Mouse (Mus musculus) kidney, embryonic 16.5 days (tissue): ENCODE measurements around the gene Gm20388. TPM values are rescaled to one million over a fixed set of nuclear protein-coding genes. Genes with fewer than 3 reads are reported as not detected.

ENCODE experiments used
- ATAC-seq: fragments of 200-750 bp; cut with Nextera tagmentation; 2 replicates; pipeline ENCODE4 v1.8.0; 2017; ENCODE audit warnings: moderate TSS enrichment; ENCODE audit not compliant: low FRiP score, low TSS enrichment
- H3K27ac ChIP-seq: fragments of 300-500 bp; sonication (generic); 2 replicates; pipeline ENCODE4 v1.5.1; 2014; ENCODE audit warnings: low read length
- H3K27me3 ChIP-seq: fragments of 300-500 bp; sonication (generic); 2 replicates; pipeline ENCODE4 v1.6.1; 2014; ENCODE audit warnings: low read length, control low read depth, mixed read lengths; ENCODE audit not compliant: insufficient read depth
- H3K36me3 ChIP-seq: fragments of 300-500 bp; sonication (generic); 2 replicates; pipeline ENCODE4 v1.6.1; 2014; ENCODE audit warnings: low read length, control low read depth, mixed read lengths; ENCODE audit not compliant: insufficient read depth
- H3K4me1 ChIP-seq: fragments of 300-500 bp; sonication (generic); 2 replicates; pipeline ENCODE4 v1.6.1; 2014; ENCODE audit warnings: low read length, control low read depth, mixed read lengths; ENCODE audit not compliant: insufficient read depth
- H3K4me2 ChIP-seq: fragments of 300-500 bp; sonication (generic); replicated peaks from 2 replicates; pipeline ENCODE4 v1.6.1; 2014; ENCODE audit warnings: low read depth, low read length
- H3K4me3 ChIP-seq: fragments of 300-500 bp; sonication (generic); 2 replicates; pipeline ENCODE4 v1.5.1; 2014; ENCODE audit warnings: mild to moderate bottlenecking, low read length
- H3K9ac ChIP-seq: fragments of 300-500 bp; sonication (generic); replicated peaks from 2 replicates; pipeline ENCODE4 v1.6.1; 2014; ENCODE audit warnings: low read length
- H3K9me3 ChIP-seq: fragments of 300-500 bp; sonication (generic); 2 replicates; pipeline ENCODE4 v1.6.1; 2016; ENCODE audit warnings: low read length, control low read depth
- WGBS: fragments of 180-500 bp; shearing (Covaris S2); extraction: QIAGEN DNeasy Blood & Tissue Kit; methylation state at CpG from one replicate; pipeline ENCODE4 v1.1.7; 2014; 5-methylcytosine and 5-hydroxymethylcytosine counted together
- polyA plus RNA-seq: library from polyadenylated mRNA; unstranded; fragments of >200 nt; fragmentation: Nextera tagmentation; extraction: Ambion mirVana; gene quantifications from 2 replicates; pipeline ENCODE4 v1.2.1, GENCODE M21; 2015

The Gm20388 gene
- polyA plus RNA-seq, 1 experiment from 2014 or later = 7.7 TPM

DNA sequence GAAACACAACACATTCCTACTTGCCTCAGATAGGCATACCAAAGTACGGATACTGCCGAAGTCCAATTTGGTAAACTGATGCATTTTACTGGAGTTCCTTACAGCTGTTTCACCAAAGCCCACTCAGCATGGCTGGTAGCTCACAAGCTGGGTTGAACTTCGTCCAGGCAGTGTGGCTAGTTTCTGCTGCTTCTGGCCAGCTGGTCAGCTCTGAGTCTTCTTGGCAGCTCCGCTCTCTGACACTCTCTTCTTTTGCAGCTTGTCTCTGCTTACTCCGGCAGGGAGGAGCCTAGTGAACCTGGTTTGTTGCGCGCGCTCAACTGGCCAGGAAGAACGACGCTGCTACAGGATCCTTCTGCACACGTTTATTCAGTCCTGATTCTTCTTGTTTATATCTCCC lies 3725.0 kb downstream of the Gm20388 start:
- Histone ChIP-seq H3K27ac (no peak overlapping the region), H3K9me3 (no peaks in the 10 kb centered on the region), H3K4me1 (0 out of 2 replicates have a peak, but pooled peaks cover 5% of the 10 kb centered on the region), H3K27me3 (no peaks in the 10 kb centered on the region), H3K36me3 (no peaks in the 10 kb centered on the region), H3K9ac (no peak overlapping the region), H3K4me3 (no peak overlapping the region), H3K4me2 (no peak overlapping the region)
- 72% methylated on average over 11 of the region's 11 CpGs for WGBS
- ATAC-seq = no peak

GRCm38 (mm10) chr8:123643330-123644051 lies 3732.8 kb downstream of the Gm20388 start:
- H3K4me1 ChIP-seq = peaks cover 8% of the 10 kb centered on the region; the same call in 1 of the 2 replicates
- 13% methylated on average over 25 of the region's 25 CpGs for WGBS
- peak overlapping the region; percentile 50 for H3K4me2 ChIP-seq
- no peaks in the 10 kb centered on the region for H3K9me3 ChIP-seq
- no peak for ATAC-seq
- no peak overlapping the region for H3K27ac ChIP-seq
- peak overlapping the region; percentile 29 for H3K4me3 ChIP-seq
- H3K9ac ChIP-seq = peak overlapping the region; percentile 28; the same call in 1 of the 2 replicates
- H3K36me3 ChIP-seq = no peaks in the 10 kb centered on the region
- H3K27me3 ChIP-seq = peaks cover 4% of the 10 kb centered on the region; the same call in 1 of the 2 replicates

DNA sequence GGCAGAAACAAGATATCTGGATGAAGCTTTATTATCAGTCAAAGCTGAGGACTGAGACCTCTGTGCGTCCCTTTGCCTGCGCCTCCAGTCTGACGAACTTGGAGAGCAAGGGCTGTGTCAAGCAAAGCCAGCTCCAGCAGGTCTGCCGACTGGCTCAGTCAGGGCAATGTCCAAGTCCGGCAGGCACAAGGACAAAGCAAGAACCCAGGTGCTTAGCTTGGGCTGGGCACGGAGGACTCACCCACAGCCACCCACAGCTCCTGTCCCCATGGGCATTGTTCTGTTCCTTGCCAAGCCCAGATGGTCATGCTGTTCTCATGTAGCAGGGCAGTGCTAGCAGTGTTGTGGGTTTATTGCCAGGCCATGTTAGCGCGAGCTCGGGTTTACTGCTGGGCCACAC lies 3734.6 kb downstream of the Gm20388 start:
- Histone ChIP-seq H3K27me3 (peaks cover 4% of the 10 kb centered on the region; the same call in 1 of the 2 replicates), H3K4me1 (peaks cover 8% of the 10 kb centered on the region; the same call in 1 of the 2 replicates), H3K9ac (no peak overlapping the region), H3K27ac (no peak overlapping the region), H3K9me3 (no peaks in the 10 kb centered on the region), H3K4me3 (no peak overlapping the region), H3K4me2 (no peak overlapping the region), H3K36me3 (no peaks in the 10 kb centered on the region)
- WGBS = 58% methylated on average over 9 of the region's 9 CpGs
- ATAC-seq = no peak

- Histone ChIP-seq H3K4me3 (no peak overlapping the region), H3K27ac (peak overlapping the region; percentile 25; the same call in 1 of the 2 replicates), H3K9me3 (no peaks in the 10 kb centered on the region), H3K9ac (no peak overlapping the region), H3K4me1 (peaks cover 21% of the 10 kb centered on the region), H3K27me3 (no peaks in the 10 kb centered on the region; the same call in 1 of the 2 replicates), H3K36me3 (no peaks in the 10 kb centered on the region), H3K4me2 (no peak overlapping the region)
- ATAC-seq = 0 out of 2 replicates have a peak, but pooled peaks have one; percentile 23
- WGBS = 52% methylated on average over 17 of the region's 17 CpGs
These were observed 3737.9 kb downstream of the Gm20388 start for GRCm38 (mm10) chr8:123648245-123649170.

- peaks cover 18% of the 10 kb centered on the region for H3K4me1 ChIP-seq
- no peaks in the 10 kb centered on the region for H3K27me3 ChIP-seq
- H3K9me3 ChIP-seq = no peaks in the 10 kb centered on the region
- whole genome bisulfite sequencing = 78% methylated on average over 12 of the region's 12 CpGs
- no peak overlapping the region for H3K27ac ChIP-seq
- H3K9ac ChIP-seq = no peak overlapping the region
- no peak for ATAC-seq
- no peaks in the 10 kb centered on the region for H3K36me3 ChIP-seq
- H3K4me2 ChIP-seq = no peak overlapping the region
- H3K4me3 ChIP-seq = no peak overlapping the region
These were observed 3738.8 kb downstream of the Gm20388 start for GRCm38 (mm10) chr8:123649483-123649882.

GRCm38 (mm10) chr8:123651390-123652098 lies 3740.9 kb downstream of the Gm20388 start:
- WGBS = 69% methylated on average over 5 of the region's 5 CpGs
- Histone ChIP-seq H3K36me3 (peaks cover 4% of the 10 kb centered on the region; the same call in 1 of the 2 replicates), H3K4me2 (no peak overlapping the region), H3K9ac (no peak overlapping the region), H3K4me1 (peaks cover 35% of the 10 kb centered on the region), H3K27ac (peak overlapping the region; percentile 46; the same call in 1 of the 2 replicates), H3K9me3 (no peaks in the 10 kb centered on the region), H3K4me3 (no peak overlapping the region), H3K27me3 (no peaks in the 10 kb centered on the region)
- ATAC-seq = no peak

DNA sequence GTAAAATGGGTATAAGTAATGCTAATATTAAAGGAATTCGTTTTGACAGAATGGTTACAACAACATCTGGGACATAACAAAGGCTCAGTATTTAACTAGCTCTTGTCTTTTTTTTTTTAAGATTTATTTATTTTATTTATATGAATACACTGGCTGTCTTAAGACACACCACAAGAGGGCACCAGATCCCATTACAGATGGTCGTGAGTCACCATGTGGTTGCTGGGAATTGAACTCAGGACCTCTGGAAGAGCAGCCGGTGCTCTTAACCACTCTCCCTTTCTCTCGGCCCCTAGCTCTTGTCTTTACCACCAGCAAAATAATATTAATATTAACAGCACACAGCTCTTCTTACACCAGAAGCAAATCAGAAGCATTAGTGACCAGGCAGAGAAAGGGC lies 3742.0 kb downstream of the Gm20388 start:
- Histone ChIP-seq H3K27ac (no peak overlapping the region; the same call in 1 of the 2 replicates), H3K4me2 (no peak overlapping the region), H3K4me3 (no peak overlapping the region), H3K9me3 (no peaks in the 10 kb centered on the region), H3K27me3 (no peaks in the 10 kb centered on the region), H3K36me3 (peaks cover 11% of the 10 kb centered on the region; the same call in 1 of the 2 replicates), H3K4me1 (peaks cover 35% of the 10 kb centered on the region), H3K9ac (no peak overlapping the region)
- 66% methylated on average over 4 of the region's 4 CpGs for WGBS
- ATAC-seq = no peak

DNA sequence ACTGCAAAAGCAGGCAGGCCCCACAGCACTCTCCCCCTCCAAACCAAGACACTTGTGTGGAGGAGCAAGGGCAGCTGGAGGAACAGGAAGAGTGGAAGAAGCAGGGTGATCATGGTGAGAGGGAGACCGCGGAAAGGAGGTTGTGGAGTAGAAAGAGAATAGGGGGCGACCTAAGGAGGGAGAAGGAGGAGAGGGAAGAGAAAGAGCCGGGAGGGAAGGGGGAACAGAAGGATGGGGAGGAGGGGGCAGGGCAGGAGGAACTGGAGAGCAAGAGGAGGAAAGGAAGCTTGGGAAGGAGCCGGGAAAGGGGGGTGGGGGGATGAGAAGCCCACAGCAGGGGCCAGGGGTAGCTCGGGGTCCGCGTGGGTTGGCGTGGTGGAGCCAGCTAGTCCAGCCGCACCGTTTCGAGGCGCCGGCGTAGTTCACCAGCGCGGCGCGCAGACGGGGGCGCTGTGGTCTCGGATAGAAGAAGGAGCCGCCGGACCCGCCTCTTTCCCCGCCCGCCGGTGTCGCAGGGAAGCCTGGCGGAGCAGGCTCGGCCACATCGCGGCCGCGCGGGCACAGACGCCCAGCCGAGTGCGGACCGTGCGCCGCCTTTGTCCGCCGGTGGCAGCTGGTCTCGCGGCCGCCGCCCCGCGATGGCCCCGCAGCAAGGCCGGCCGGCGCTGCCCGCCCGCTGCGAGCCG lies 3742.8 kb downstream of the Gm20388 start, which contains the start of gene Rhou:
Rhou (plus strand) TSS at position 622 of the 686 bp plus-strand sequence.
- Histone ChIP-seq H3K9me3 (no peaks in the 10 kb centered on the region), H3K27me3 (no peaks in the 10 kb centered on the region), H3K4me3 (peak within 1 kb of the TSS; percentile 78), H3K4me2 (peak within 1 kb of the TSS; percentile 70), H3K4me1 (peaks cover 32% of the 10 kb centered on the region), H3K27ac (peak within 1 kb of the TSS; percentile 87), H3K9ac (peak within 1 kb of the TSS; percentile 95), H3K36me3 (peaks cover 16% of the 10 kb centered on the region; the same call in 1 of the 2 replicates)
- under 1% methylated on average over 24 of the region's 58 CpGs for WGBS
- ATAC-seq = peak; percentile 88
